Mouse (Mus musculus) myocyte (in vitro differentiated cells): ENCODE measurements around the gene Dscaml1.

Source experiments
- MAX ChIP-seq: IDR thresholded peaks from one replicate; pipeline ENCODE4 v1.6.1; 2011; ENCODE audit warnings: low read depth, mild to moderate bottlenecking, control low read depth
- MYOD1 ChIP-seq, 3 experiments: IDR thresholded peaks; one replicate each; pipeline ENCODE4 v1.6.1; 2011; ENCODE audit warnings: control low read depth in 2 of 3, low read depth in 2 of 3, mild to moderate bottlenecking in 2 of 3, moderate library complexity in 1 of 3; ENCODE audit not compliant: insufficient read length in 2 of 3, control insufficient read depth in 1 of 3
- POLR2A ChIP-seq: IDR thresholded peaks from one replicate; pipeline ENCODE4 v1.6.1; 2011; ENCODE audit warnings: low read depth, mild to moderate bottlenecking, control low read depth, moderate library complexity; ENCODE audit not compliant: insufficient read length
- USF1 ChIP-seq: IDR thresholded peaks from one replicate; pipeline ENCODE4 v1.6.1; 2011; ENCODE audit warnings: low read depth, mild to moderate bottlenecking, control low read depth, moderate library complexity

DNA sequence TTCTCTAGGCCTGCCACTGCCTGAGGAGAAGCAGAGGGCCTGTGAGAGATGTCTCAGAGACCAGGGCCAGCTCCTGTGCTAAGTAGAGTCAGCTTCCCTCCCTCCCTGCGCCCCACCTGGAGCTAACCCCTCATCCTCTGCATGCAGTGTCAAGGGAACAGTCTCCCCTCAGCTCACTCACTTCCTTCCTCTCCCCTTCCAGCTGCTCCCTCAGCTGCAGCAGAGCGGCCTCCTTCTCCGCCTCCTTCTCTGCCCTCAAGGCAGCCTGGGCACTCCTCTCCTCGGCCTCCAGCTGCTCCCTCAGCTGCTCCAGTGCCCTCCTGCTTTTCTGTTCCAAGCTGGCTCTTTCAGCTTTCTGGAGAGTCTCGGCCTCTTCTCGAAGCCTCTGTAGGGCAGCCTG, 352.8 kb downstream of the Dscaml1 start:
- no peak for TF ChIP-seq POLR2A
- no peak for TF ChIP-seq MAX
- TF ChIP-seq MYOD1 (IDR thresholded peaks at IDR 0.05; ENCODE audit: control insufficient read depth in 1 of 3, insufficient read length in 2 of 3, low read depth in 2 of 3), result peak in 1 of 3 experiments; percentile 13
- no peak for TF ChIP-seq USF1
